Mouse (Mus musculus): ENCODE measurements at regions not wholly inside any gene's neighbourhood (a gene's known extent, or its start where the extent isn't known, plus 50 kb on each side); places are given as distances from the start of the nearest gene placed in this dataset.
"Not testable (repeated sequence)": the region's sequence is repeated elsewhere in the genome, so short reads cannot be mapped to it uniquely, and the experiment has no call there.

DNA sequence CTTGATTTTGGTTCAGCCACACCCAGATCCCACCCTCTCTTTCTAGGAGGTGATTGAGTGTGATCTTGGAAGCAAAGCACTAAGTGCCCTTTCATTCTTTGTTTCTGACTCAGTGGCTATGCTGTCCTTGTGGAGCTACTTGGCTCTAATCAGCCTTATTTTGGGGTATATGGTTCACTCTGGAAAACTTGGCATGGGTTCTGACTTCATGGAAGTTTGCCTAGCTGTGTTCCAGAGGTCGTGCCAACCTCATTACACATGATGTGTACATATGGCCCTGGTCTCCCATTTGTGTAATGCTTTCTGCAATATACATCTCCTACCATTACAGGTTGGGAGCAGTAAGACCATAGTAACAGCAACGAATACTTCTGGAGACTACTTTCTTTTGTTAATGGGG is 199.9 kb upstream of the Pbx1 start:
- no peaks in the 10 kb centered on the region for H3K4me1 ChIP-seq (ENCODE audit: control insufficient read depth, insufficient read depth, low read length)
- H3K4me3 ChIP-seq (ENCODE audit: insufficient read depth, low read depth, low read length) = no peak overlapping the region
- 63% methylated on average over 2 of the region's 2 CpGs for WGBS
- no peak overlapping the region for H3K27ac ChIP-seq (ENCODE audit: insufficient read depth, low read depth, low read length)
- TF ChIP-seq CTCF (IDR thresholded peaks at IDR 0.05; ENCODE audit: insufficient read depth, low read depth, low read length) (no peak), POLR2A (IDR thresholded peaks at IDR 0.05; ENCODE audit: insufficient read depth, low read depth, low read length) (no peak)

DNA sequence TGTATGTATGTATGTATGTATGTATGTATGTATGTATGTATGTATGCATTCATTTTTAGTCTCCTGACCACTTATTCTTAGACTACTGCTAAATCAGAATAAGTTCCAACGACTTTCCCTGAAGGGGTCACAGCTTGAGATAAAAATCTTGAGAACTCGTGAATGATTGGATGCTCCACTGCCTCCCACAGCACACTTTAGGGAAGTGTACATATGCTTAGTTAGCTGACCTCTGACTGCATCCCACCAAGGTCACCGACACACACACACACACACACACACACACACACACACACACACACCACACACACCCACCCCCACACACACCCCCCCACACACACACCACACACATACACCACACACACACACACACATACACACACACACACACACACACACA is 169.9 kb upstream of the Pbx1 start:
- not testable (repeated sequence) for H3K4me1 ChIP-seq (ENCODE audit: control insufficient read depth, insufficient read depth, low read length); H3K27ac ChIP-seq (ENCODE audit: insufficient read depth, low read depth, low read length); H3K4me3 ChIP-seq (ENCODE audit: insufficient read depth, low read depth, low read length)
- WGBS = 76% methylated on average over 3 of the region's 3 CpGs

DNA sequence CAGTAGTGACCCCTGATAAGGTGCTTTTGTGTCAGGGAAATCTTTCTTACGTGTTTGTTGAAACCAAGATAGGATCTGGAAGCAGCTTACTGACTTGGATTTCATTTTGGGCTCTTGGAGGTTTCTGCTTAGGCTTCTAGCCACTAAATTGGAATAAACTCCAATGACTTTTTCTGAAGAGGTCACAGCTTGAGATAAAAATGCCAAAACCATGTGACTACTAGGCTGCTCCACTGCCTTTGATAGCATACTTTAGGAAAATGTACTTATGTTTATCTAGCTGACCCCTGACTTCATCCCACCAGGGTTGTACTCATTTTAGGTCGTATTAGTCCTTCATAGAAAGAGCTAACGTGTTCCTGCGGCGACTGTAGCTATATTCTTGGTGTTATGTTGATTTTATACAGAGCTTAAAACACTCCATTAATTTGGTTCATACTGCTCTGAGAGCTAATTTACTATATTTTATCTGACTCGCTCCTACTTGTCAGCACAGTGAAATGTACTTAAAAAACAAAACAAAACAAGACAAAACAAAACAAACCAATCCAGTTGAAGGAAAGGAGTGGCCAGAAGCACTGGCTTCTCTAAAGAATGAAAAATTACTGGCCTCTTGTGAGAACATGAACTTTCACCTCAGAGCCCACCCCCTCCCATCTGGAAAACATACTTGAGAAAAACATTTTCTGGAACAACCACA is 168.5 kb upstream of the Pbx1 start:
- Histone ChIP-seq H3K27ac (ENCODE audit: insufficient read depth, low read depth, low read length) (no peak overlapping the region), H3K4me3 (ENCODE audit: insufficient read depth, low read depth, low read length) (no peak overlapping the region), H3K4me1 (ENCODE audit: control insufficient read depth, insufficient read depth, low read length) (no peaks in the 10 kb centered on the region)
- no peak for TF ChIP-seq CTCF (IDR thresholded peaks at IDR 0.05; ENCODE audit: insufficient read depth, low read depth, low read length)
- no peak for TF ChIP-seq POLR2A (IDR thresholded peaks at IDR 0.05; ENCODE audit: insufficient read depth, low read depth, low read length)
- WGBS = 92% methylated on average over 6 of the region's 6 CpGs

DNA sequence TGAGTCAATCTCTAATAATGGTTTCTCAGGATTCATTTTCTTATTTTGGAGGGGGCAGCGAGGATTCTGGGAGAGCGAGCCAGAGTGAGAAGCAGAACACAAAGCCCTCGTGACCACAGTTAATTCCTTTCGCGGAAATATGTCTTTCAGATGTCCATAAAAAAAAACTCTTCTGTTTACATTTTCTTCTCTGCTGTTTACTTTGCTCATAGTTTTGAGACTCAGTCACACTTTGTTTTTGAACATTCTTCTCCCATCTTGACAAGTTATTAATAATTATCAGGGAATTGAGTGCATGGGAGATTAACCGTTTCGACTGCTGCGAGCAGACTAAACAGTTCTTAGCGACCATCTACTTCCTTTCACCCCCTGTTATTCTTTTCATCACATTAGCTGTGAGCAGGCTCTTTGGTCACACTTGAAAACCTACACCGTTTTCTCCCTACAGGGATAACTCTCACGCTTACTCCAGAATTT is 166.2 kb upstream of the Pbx1 start:
- no peak overlapping the region for H3K4me3 ChIP-seq (ENCODE audit: insufficient read depth, low read depth, low read length)

DNA sequence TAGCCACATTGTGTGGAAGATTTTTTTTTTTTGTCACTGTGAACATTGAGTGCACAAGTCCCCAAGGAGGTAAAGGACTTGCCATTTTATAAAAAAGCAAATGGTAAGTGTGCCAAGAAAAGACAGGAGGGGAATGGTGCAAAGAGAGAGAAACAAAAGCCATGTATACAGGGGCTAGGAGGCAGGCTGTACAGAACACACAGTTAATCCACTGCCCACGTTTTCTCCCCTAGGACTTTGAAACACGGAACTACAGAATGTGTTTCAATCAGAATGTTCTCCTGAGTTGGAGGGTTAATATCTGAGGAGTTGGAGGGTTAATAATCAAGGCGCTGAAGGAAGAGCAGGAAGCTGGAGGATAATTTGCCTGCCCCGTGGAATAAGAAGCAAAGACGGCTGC is 165.4 kb upstream of the Pbx1 start:
- no peak for TF ChIP-seq CTCF (IDR thresholded peaks at IDR 0.05; ENCODE audit: insufficient read depth, low read depth, low read length)
- TF ChIP-seq POLR2A (IDR thresholded peaks at IDR 0.05; ENCODE audit: insufficient read depth, low read depth, low read length) = no peak
- Histone ChIP-seq H3K27ac (ENCODE audit: insufficient read depth, low read depth, low read length) (no peak overlapping the region), H3K4me3 (ENCODE audit: insufficient read depth, low read depth, low read length) (no peak overlapping the region), H3K4me1 (ENCODE audit: control insufficient read depth, insufficient read depth, low read length) (no peaks in the 10 kb centered on the region)
- WGBS = 21% methylated on average over 5 of the region's 5 CpGs

More for the DNA sequence above, 166.2 kb upstream of the Pbx1 start:
- 23% methylated on average over 11 of the region's 11 CpGs for WGBS
- H3K4me1 ChIP-seq (ENCODE audit: control insufficient read depth, insufficient read depth, low read length) = no peaks in the 10 kb centered on the region
- TF ChIP-seq POLR2A (IDR thresholded peaks at IDR 0.05; ENCODE audit: insufficient read depth, low read depth, low read length) = no peak
- no peak for TF ChIP-seq CTCF (IDR thresholded peaks at IDR 0.05; ENCODE audit: insufficient read depth, low read depth, low read length)
- H3K27ac ChIP-seq (ENCODE audit: insufficient read depth, low read depth, low read length) = no peak overlapping the region

DNA sequence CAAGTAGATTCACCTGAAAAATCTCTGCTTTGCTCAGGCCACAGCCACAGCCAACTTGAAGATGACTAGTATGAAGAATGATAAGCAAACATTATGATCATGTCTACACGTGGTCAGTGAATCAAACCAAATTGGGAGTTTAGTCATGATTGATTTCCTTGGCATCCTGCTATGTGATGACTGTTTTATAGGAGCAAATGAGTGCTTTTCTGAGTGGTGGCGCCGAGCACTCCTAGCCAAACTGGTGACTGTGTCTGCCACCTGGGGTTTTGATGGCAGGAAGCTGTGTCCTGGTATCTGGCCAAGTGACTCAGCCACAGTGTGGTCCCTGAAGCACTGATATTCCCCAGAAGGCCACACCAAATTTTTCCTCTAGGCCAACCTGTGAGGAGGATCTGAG is 152.1 kb upstream of the Pbx1 start:
- no peaks in the 10 kb centered on the region for H3K4me1 ChIP-seq (ENCODE audit: control insufficient read depth, insufficient read depth, low read length)
- H3K27ac ChIP-seq (ENCODE audit: insufficient read depth, low read depth, low read length) = no peak overlapping the region
- TF ChIP-seq POLR2A (IDR thresholded peaks at IDR 0.05; ENCODE audit: insufficient read depth, low read depth, low read length) (no peak), CTCF (IDR thresholded peaks at IDR 0.05; ENCODE audit: insufficient read depth, low read depth, low read length) (no peak)
- H3K4me3 ChIP-seq (ENCODE audit: insufficient read depth, low read depth, low read length) = no peak overlapping the region
- WGBS = 72% methylated on average over 3 of the region's 3 CpGs

DNA sequence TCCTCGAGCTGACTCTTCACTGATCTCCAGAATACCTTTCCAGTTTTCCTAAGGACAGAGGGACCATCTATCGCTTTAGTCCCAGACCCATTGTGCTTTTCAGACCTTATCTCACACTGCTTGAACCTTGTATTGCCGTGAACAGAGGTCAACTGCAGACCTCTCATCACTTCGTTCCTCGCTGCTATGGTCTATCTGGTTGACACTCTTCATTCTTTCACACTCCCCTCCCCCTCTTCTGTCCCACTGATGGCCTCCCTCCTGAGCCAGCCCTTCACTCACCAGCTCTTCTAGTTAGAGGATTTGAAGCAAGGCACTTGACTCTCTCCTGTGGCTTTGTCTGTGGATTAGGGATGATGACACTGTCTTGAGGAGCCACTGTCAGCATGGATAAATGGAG is 150.4 kb upstream of the Pbx1 start:
- 91% methylated on average over 5 of the region's 5 CpGs for WGBS
- no peak overlapping the region for H3K4me3 ChIP-seq (ENCODE audit: insufficient read depth, low read depth, low read length)
- no peak for TF ChIP-seq POLR2A (IDR thresholded peaks at IDR 0.05; ENCODE audit: insufficient read depth, low read depth, low read length)
- no peak for TF ChIP-seq CTCF (IDR thresholded peaks at IDR 0.05; ENCODE audit: insufficient read depth, low read depth, low read length)
- no peak overlapping the region for H3K27ac ChIP-seq (ENCODE audit: insufficient read depth, low read depth, low read length)
- no peaks in the 10 kb centered on the region for H3K4me1 ChIP-seq (ENCODE audit: control insufficient read depth, insufficient read depth, low read length)

DNA sequence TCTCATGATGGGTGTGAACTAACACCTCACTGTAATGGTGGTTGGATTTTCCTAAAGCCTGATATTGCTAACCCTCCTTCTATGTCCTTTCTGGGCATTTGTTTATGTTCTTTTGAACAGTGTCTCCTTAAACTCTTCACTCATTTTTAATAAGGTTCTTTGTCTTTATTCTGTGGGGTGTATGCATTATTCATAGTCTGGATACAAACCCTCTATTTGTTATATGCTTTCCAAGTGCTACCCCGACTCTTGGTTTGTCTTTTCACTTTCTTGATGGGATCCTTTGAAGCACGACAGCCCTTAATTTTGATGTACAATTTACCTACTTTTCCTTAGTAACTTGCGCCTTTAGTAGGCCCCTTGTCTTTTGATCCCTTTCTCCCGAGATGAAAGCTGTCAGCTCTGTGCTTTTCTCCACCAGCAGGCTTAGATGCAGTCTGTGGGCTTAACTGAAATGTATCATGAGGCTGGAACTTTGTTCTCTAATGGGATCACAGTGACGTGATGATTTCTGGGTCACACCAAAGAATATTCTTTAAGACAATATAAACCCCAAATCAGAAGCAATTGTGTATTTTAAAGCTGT is 138.0 kb upstream of the Pbx1 start:
- no peak overlapping the region for H3K27ac ChIP-seq (ENCODE audit: insufficient read depth, low read depth, low read length)
- 63% methylated on average over 5 of the region's 5 CpGs for WGBS
- TF ChIP-seq POLR2A (IDR thresholded peaks at IDR 0.05; ENCODE audit: insufficient read depth, low read depth, low read length) = no peak
- TF ChIP-seq CTCF (IDR thresholded peaks at IDR 0.05; ENCODE audit: insufficient read depth, low read depth, low read length) = no peak
- H3K4me3 ChIP-seq (ENCODE audit: insufficient read depth, low read depth, low read length) = no peak overlapping the region
- no peaks in the 10 kb centered on the region for H3K4me1 ChIP-seq (ENCODE audit: control insufficient read depth, insufficient read depth, low read length)

DNA sequence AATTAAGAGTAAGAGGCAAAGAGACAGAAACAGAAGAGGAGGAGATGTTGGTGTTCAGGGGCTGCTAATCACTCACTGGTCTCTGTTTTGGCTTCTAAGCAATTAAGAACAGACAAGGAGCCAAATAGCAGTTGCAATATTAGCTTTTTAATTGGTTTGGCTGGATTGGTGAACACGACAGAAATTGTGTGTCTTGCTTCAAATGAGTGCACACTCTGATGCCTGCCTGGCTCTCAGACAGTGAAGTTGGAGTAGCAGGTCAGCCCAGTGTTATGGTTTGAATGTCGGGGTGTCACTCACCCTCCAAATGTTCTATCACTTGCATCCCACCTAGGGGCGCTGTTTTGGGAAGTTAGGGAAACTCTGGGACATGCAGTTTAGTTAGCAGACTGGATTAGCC is 120.3 kb upstream of the Pbx1 start:
- Histone ChIP-seq H3K27ac (ENCODE audit: insufficient read depth, low read depth, low read length) (no peak overlapping the region), H3K4me3 (ENCODE audit: insufficient read depth, low read depth, low read length) (no peak overlapping the region), H3K4me1 (ENCODE audit: control insufficient read depth, insufficient read depth, low read length) (no peaks in the 10 kb centered on the region)
- TF ChIP-seq CTCF (IDR thresholded peaks at IDR 0.05; ENCODE audit: insufficient read depth, low read depth, low read length) (no peak), POLR2A (IDR thresholded peaks at IDR 0.05; ENCODE audit: insufficient read depth, low read depth, low read length) (no peak)
- whole genome bisulfite sequencing = 53% methylated on average over 3 of the region's 3 CpGs
